In genomic region chr3:85590090-85590754, GRCm38 (mm10) we compare ENCODE assay signal across 14 mouse cellular contexts. TPM values are rescaled to one million over a fixed set of nuclear protein-coding genes. Genes with fewer than 3 reads are reported as not detected.
A peak's percentile ranks its signal among the peaks of the same experiment; 100 is the strongest.
DNase-seq lines count a peak whose midpoint lies in the region; ATAC-seq and TF ChIP-seq lines count a peak whose summit lies in the region.
"Had no signal": no experiment of that assay in that cellular context is flagged by ENCODE, and none has a peak within 500 bp of the region (broad histone marks: within the 10 kb centered on the region; RNA-seq: fewer than 3 reads in every experiment).

No protein-coding gene starts in this region.

- no peak for TF ChIP-seq CTCF in testis, adult 2 months (IDR thresholded peaks at IDR 0.05; ENCODE audit: control insufficient read depth, insufficient read depth, insufficient replicate concordance, low read depth, low read length)

- peak overlapping the region; percentile 3; the same call in 1 of the 2 replicates for H3K27ac ChIP-seq in testis, adult 2 months (ENCODE audit: control insufficient read depth, insufficient read depth, low read depth, low read length)
- H3K27ac ChIP-seq in heart, embryonic 11.5 days (ENCODE audit: low read depth, low read length): peak overlapping the region; percentile 71
- H3K27ac ChIP-seq: hindbrain, embryonic 14.5 days had no signal

- 73% methylated on average over 3 of the region's 3 CpGs for WGBS in heart, embryonic 11.5 days (ENCODE audit: insufficient replicate concordance)

- no peak for TF ChIP-seq POLR2A in testis, adult 2 months (IDR thresholded peaks at IDR 0.05; ENCODE audit: control insufficient read depth, low read depth, low read length)

- no peak overlapping the region for H3K9ac ChIP-seq in heart, embryonic 11.5 days (ENCODE audit: low read depth, low read length)
- H3K9ac ChIP-seq: hindbrain, embryonic 14.5 days had no signal

- intact Hi-C loops in gastrocnemius, postnatal 14 days (cut with DNase I; ENCODE audit: low total_unique reads): no loop called here

- H3K27me3 ChIP-seq in testis, adult 2 months (ENCODE audit: control insufficient read depth, insufficient read depth, low read length): no peaks in the 10 kb centered on the region
- no peaks in the 10 kb centered on the region for H3K27me3 ChIP-seq in heart, embryonic 11.5 days (ENCODE audit: control insufficient read depth, insufficient read depth, low read length)

- no peak for DNase-seq in frontal cortex, postnatal 14 days (ENCODE audit: low spot score in 2 of 2)
- no peak for DNase-seq in testis, postnatal 14 days (ENCODE audit: low spot score)
- DNase-seq in gastrocnemius, postnatal 14 days: no peak
- DNase-seq in thymus, postnatal 4 days: no peak
- no peak for DNase-seq in kidney, postnatal 4 days
- DNase-seq: kidney, adult 9 months; right cerebral cortex, postnatal 14 days; thymus, adult 2 months had no signal

- no peak overlapping the region for H3K4me2 ChIP-seq in heart, embryonic 11.5 days
- H3K4me2 ChIP-seq: hindbrain, embryonic 14.5 days; liver, embryonic 11.5 days had no signal

- peak; percentile 88 for ATAC-seq in frontal cortex, adult (ENCODE audit: low TSS enrichment)
- ATAC-seq in heart, embryonic 11.5 days (replicated peaks; ENCODE audit: insufficient number of reproducible peaks, low FRiP score, low TSS enrichment): no peak
- ATAC-seq: forebrain, embryonic 14.5 days had no signal

- H3K36me3 ChIP-seq in testis, adult 2 months (ENCODE audit: control insufficient read depth, insufficient read depth, low read length): no peaks in the 10 kb centered on the region
- no peaks in the 10 kb centered on the region for H3K36me3 ChIP-seq in heart, embryonic 11.5 days (ENCODE audit: control insufficient read depth, insufficient read depth, low read length)

- no peaks in the 10 kb centered on the region for H3K4me1 ChIP-seq in testis, adult 2 months (ENCODE audit: control insufficient read depth, insufficient read depth, low read length)
- peaks cover 32% of the 10 kb centered on the region for H3K4me1 ChIP-seq in heart, embryonic 11.5 days (ENCODE audit: control insufficient read depth, insufficient read depth, low read length)

- H3K4me3 ChIP-seq in testis, adult 2 months (ENCODE audit: control insufficient read depth, low read depth, low read length): no peak overlapping the region
- no peak overlapping the region for H3K4me3 ChIP-seq in heart, embryonic 11.5 days (ENCODE audit: low read depth, low read length)

- H3K9me3 ChIP-seq in heart, embryonic 11.5 days (replicated peaks; ENCODE audit: control insufficient read depth, low read length): no peaks in the 10 kb centered on the region

RNA-seq across cellular contexts. Expression of gene Gatb, which starts 16.3 kb away (rescaled TPM):
- polyA plus RNA-seq in testis, adult 2 months (2012; rRNA removed): 11.3 and 11.6 TPM in 2 replicates
- 34.4 and 38.3 TPM in 2 replicates for polyA plus RNA-seq in heart, embryonic 11.5 days (2014; fragmentation: Nextera tagmentation; extraction: Ambion mirVana)
- 10 to 100 TPM; 17.7 to 19.2 TPM for total RNA-seq in gastrocnemius, postnatal 14 days (2021)
